Mouse (Mus musculus): Measurements from ENCODE around the gene Samd5. TPM values are rescaled to one million over a fixed set of nuclear protein-coding genes. Genes with fewer than 3 reads are reported as not detected.

Gene Samd5
- polyA plus RNA-seq, 1 experiment = 0.50 TPM

DNA sequence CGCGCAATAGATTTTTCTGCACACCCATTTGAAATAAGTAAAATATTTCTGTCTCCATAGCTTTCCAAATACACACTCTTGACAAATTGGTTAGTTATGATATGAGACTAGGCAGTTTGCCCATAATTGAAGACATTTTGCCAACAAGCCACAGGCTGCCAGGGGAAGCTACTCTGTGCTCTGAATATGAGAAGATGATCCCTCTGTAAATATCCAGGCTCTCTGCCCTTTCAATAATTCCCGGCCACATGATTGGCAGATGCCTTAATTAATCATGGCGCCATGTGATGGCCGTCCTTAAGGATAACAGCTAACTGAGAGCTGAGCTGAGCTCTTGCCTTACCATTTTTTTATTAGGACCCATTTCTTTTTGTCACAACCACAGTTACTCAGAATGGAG, 69.4 kb downstream of the Samd5 start:
- Histone ChIP-seq H3K27ac (ENCODE audit: insufficient read depth, low read depth, low read length) (no peak overlapping the region), H3K36me3 (ENCODE audit: control insufficient read depth, insufficient read depth, low read length) (no peaks in the 10 kb centered on the region), H3K27me3 (replicated peaks; ENCODE audit: control insufficient read depth, insufficient read depth, low read length) (no peaks in the 10 kb centered on the region), H3K4me1 (ENCODE audit: control insufficient read depth, insufficient read depth, low read length) (no peaks in the 10 kb centered on the region), H3K4me3 (ENCODE audit: insufficient read depth, low read depth, low read length) (no peak overlapping the region)
- no peak for DNase-seq
- WGBS = 98% methylated on average over 5 of the region's 5 CpGs
- TF ChIP-seq CTCF (conservative IDR thresholded peaks at IDR 0.05; ENCODE audit: insufficient read depth, insufficient read length, low read depth, low read length) (no peak), POLR2A (IDR thresholded peaks at IDR 0.05; ENCODE audit: low read depth, low read length) (no peak)

DNA sequence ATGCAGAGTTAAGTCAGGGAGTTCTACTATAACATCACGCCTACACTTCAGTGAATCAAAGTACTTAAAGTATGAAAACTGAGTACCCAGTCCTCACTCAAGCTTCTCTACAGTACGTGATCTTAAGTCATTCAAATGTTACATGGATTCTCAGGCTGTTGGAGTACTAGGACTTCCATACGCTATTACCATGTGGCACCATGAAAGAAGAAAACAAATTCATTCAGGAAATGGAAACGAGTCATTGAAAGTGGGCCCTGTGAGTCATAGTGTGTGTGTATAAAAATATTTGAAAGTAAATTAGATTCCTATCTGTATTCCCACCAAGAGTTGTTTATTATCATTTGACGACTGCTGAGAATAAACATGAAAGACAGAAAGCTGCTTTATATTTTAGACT, 71.7 kb downstream of the Samd5 start:
- no peak overlapping the region for H3K4me3 ChIP-seq (ENCODE audit: insufficient read depth, low read depth, low read length)
- H3K27me3 ChIP-seq (replicated peaks; ENCODE audit: control insufficient read depth, insufficient read depth, low read length) = no peaks in the 10 kb centered on the region
- no peak for TF ChIP-seq POLR2A (IDR thresholded peaks at IDR 0.05; ENCODE audit: low read depth, low read length)
- no peak for TF ChIP-seq CTCF (conservative IDR thresholded peaks at IDR 0.05; ENCODE audit: insufficient read depth, insufficient read length, low read depth, low read length)
- DNase-seq = no peak
- WGBS = 75% methylated on average over 5 of the region's 5 CpGs
- no peaks in the 10 kb centered on the region for H3K4me1 ChIP-seq (ENCODE audit: control insufficient read depth, insufficient read depth, low read length)
- no peak overlapping the region for H3K27ac ChIP-seq (ENCODE audit: insufficient read depth, low read depth, low read length)
- no peaks in the 10 kb centered on the region for H3K36me3 ChIP-seq (ENCODE audit: control insufficient read depth, insufficient read depth, low read length)

DNA sequence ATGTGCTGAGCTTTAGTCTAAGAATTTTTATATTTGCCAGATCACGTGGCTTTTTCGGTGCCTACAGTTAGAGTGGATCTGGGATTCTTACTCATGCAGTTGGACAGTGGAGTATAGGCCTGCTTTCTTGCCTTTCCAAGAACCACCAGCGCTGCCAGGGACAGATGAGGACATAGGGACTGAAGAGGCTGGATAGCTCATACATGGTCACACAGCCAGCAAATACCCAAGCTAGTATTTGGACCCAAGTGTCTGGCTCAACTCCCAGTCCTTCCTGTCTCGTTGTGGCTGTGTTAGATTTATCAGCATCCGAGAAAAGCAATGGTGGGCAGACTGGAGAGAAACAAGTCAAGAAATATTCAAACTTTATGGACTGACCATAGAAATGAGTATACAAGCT, 72.2 kb downstream of the Samd5 start:
- no peaks in the 10 kb centered on the region for H3K27me3 ChIP-seq (replicated peaks; ENCODE audit: control insufficient read depth, insufficient read depth, low read length)
- TF ChIP-seq POLR2A (IDR thresholded peaks at IDR 0.05; ENCODE audit: low read depth, low read length) (no peak), CTCF (conservative IDR thresholded peaks at IDR 0.05; ENCODE audit: insufficient read depth, insufficient read length, low read depth, low read length) (no peak)
- 80% methylated on average over 5 of the region's 5 CpGs for WGBS
- no peaks in the 10 kb centered on the region for H3K36me3 ChIP-seq (ENCODE audit: control insufficient read depth, insufficient read depth, low read length)
- DNase-seq = no peak
- no peak overlapping the region for H3K4me3 ChIP-seq (ENCODE audit: insufficient read depth, low read depth, low read length)
- H3K27ac ChIP-seq (ENCODE audit: insufficient read depth, low read depth, low read length) = no peak overlapping the region
- no peaks in the 10 kb centered on the region for H3K4me1 ChIP-seq (ENCODE audit: control insufficient read depth, insufficient read depth, low read length)

DNA sequence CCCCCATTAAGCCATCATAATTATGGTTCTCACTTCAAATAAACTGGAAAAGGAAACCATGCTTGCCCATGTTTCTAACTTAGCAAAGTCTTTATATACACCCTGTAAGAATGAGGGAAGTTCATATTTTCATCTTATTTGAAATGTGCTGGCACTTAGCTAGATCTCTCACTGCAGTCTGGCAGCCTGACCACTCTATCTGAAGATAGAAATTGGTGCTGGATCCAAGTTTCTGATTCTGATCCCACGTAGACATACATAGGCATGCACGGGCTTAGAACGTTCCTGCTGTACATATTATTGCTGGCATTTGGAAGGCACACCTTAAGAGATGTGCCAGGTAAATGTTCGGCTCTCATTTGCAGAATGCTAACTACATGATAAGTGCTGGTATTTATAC, 72.6 kb downstream of the Samd5 start:
- TF ChIP-seq POLR2A (IDR thresholded peaks at IDR 0.05; ENCODE audit: low read depth, low read length) = no peak
- TF ChIP-seq CTCF (conservative IDR thresholded peaks at IDR 0.05; ENCODE audit: insufficient read depth, insufficient read length, low read depth, low read length) = no peak
- Histone ChIP-seq H3K4me1 (ENCODE audit: control insufficient read depth, insufficient read depth, low read length) (no peaks in the 10 kb centered on the region), H3K27ac (ENCODE audit: insufficient read depth, low read depth, low read length) (no peak overlapping the region), H3K4me3 (ENCODE audit: insufficient read depth, low read depth, low read length) (no peak overlapping the region), H3K36me3 (ENCODE audit: control insufficient read depth, insufficient read depth, low read length) (no peaks in the 10 kb centered on the region), H3K27me3 (replicated peaks; ENCODE audit: control insufficient read depth, insufficient read depth, low read length) (no peaks in the 10 kb centered on the region)
- DNase-seq = no peak
- WGBS = 94% methylated on average over 4 of the region's 4 CpGs

DNA sequence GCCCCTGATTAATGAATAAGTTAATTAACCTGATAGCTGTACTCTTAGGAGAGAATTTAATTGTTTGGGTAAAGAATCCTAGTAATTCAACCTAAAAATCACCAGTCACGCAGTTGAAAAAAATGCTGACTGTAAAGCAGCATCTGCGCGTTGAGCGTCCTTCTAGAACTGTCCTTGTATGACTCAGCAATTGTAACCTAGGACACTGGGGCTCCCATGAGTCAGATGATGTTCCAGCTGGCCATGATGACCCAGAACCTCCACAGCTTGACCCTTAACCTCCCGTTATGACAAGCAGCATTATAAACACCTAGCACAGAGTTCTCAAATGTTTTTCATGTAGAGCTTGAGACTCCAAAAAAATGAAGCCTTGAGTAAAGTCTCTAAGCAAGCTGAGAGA, 78.8 kb downstream of the Samd5 start:
- WGBS = 77% methylated on average over 5 of the region's 5 CpGs

DNA sequence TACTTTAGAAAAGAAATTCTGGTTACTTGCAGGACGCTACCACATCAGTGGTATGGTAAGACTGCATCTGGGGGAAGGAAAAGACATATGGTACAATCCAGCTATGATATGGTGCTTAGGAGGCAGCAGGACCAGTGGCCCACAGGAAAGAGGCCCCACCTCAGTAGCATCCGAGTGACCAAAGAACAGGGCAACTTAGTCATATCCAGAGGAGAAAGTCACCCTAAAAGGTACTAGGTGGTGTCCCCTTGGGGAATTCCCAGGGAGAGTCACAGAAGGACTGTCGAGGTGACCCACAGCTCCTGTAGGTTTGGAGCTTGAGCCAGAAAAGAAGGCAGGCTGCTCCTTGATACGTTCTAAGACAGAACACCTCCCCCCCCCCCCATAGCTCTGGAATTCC, 80.3 kb downstream of the Samd5 start:
- 86% methylated on average over 4 of the region's 4 CpGs for WGBS
- no peak for DNase-seq
- H3K27me3 ChIP-seq (replicated peaks; ENCODE audit: control insufficient read depth, insufficient read depth, low read length) = no peaks in the 10 kb centered on the region; the same call in 1 of the 2 replicates
- no peaks in the 10 kb centered on the region for H3K4me1 ChIP-seq (ENCODE audit: control insufficient read depth, insufficient read depth, low read length)
- H3K4me3 ChIP-seq (ENCODE audit: insufficient read depth, low read depth, low read length) = no peak overlapping the region
- TF ChIP-seq POLR2A (IDR thresholded peaks at IDR 0.05; ENCODE audit: low read depth, low read length) = no peak
- no peak for TF ChIP-seq CTCF (conservative IDR thresholded peaks at IDR 0.05; ENCODE audit: insufficient read depth, insufficient read length, low read depth, low read length)
- no peaks in the 10 kb centered on the region for H3K36me3 ChIP-seq (ENCODE audit: control insufficient read depth, insufficient read depth, low read length)
- H3K27ac ChIP-seq (ENCODE audit: insufficient read depth, low read depth, low read length) = no peak overlapping the region

More for the DNA sequence above, 78.8 kb downstream of the Samd5 start:
- H3K27ac ChIP-seq (ENCODE audit: insufficient read depth, low read depth, low read length) = no peak overlapping the region
- no peaks in the 10 kb centered on the region for H3K36me3 ChIP-seq (ENCODE audit: control insufficient read depth, insufficient read depth, low read length)
- H3K4me1 ChIP-seq (ENCODE audit: control insufficient read depth, insufficient read depth, low read length) = no peaks in the 10 kb centered on the region
- no peak for DNase-seq
- no peak overlapping the region for H3K4me3 ChIP-seq (ENCODE audit: insufficient read depth, low read depth, low read length)
- TF ChIP-seq POLR2A (IDR thresholded peaks at IDR 0.05; ENCODE audit: low read depth, low read length) (no peak), CTCF (conservative IDR thresholded peaks at IDR 0.05; ENCODE audit: insufficient read depth, insufficient read length, low read depth, low read length) (no peak)
- no peaks in the 10 kb centered on the region; the same call in 1 of the 2 replicates for H3K27me3 ChIP-seq (replicated peaks; ENCODE audit: control insufficient read depth, insufficient read depth, low read length)

DNA sequence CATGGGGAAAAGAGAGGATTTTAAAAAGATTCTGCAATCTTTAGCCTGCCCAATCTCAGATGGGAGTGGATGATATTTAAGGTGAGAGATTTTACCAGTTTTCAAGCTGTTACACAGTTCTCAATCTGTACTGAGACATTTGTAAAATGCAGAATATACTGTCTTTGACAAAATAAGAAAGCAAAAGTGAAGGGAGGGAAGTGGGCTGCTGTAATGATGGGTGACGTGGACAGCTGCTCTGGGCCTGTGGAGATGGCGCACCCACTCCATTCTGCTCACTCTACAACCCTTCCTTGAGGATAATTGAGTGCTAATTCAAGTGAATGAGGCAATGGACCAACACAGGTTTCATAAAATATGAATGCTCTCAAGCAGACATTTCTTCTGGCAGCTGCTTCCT, 84.4 kb downstream of the Samd5 start:
- H3K27ac ChIP-seq (ENCODE audit: insufficient read depth, low read depth, low read length) = no peak overlapping the region
- H3K4me3 ChIP-seq (ENCODE audit: insufficient read depth, low read depth, low read length) = no peak overlapping the region
- TF ChIP-seq POLR2A (IDR thresholded peaks at IDR 0.05; ENCODE audit: low read depth, low read length) (no peak), CTCF (conservative IDR thresholded peaks at IDR 0.05; ENCODE audit: insufficient read depth, insufficient read length, low read depth, low read length) (no peak)
- H3K4me1 ChIP-seq (ENCODE audit: control insufficient read depth, insufficient read depth, low read length) = no peaks in the 10 kb centered on the region
- H3K36me3 ChIP-seq (ENCODE audit: control insufficient read depth, insufficient read depth, low read length) = no peaks in the 10 kb centered on the region
- no peaks in the 10 kb centered on the region for H3K27me3 ChIP-seq (replicated peaks; ENCODE audit: control insufficient read depth, insufficient read depth, low read length)
- 92% methylated on average over 2 of the region's 2 CpGs for WGBS
- no peak for DNase-seq

DNA sequence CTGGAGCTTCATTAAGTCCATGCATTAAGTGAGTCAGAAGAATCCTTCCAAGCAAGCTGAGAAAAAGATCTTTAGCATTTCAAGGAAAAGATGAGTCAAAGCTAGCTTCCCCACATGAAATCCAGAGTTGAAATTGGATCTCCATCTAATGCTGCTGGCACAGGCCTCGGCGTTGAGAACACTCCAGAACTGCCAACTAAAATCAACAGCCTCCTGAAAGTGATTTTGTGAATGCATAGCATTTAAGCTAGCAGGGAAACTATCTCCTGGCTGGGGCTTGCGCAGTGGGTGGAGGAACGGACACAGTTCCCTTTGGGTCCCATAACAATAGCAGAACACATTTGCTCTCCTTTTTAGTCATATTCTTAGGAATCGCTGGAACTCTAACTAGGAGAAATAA, 88.7 kb downstream of the Samd5 start:
- Histone ChIP-seq H3K36me3 (ENCODE audit: control insufficient read depth, insufficient read depth, low read length) (no peaks in the 10 kb centered on the region), H3K4me3 (ENCODE audit: insufficient read depth, low read depth, low read length) (no peak overlapping the region), H3K27me3 (replicated peaks; ENCODE audit: control insufficient read depth, insufficient read depth, low read length) (no peaks in the 10 kb centered on the region), H3K27ac (ENCODE audit: insufficient read depth, low read depth, low read length) (no peak overlapping the region), H3K4me1 (ENCODE audit: control insufficient read depth, insufficient read depth, low read length) (no peaks in the 10 kb centered on the region)
- DNase-seq = no peak
- 69% methylated on average over 5 of the region's 5 CpGs for WGBS
- TF ChIP-seq POLR2A (IDR thresholded peaks at IDR 0.05; ENCODE audit: low read depth, low read length) (no peak), CTCF (conservative IDR thresholded peaks at IDR 0.05; ENCODE audit: insufficient read depth, insufficient read length, low read depth, low read length) (no peak)

Data from kidney, adult 2 months (tissue).